Mouse (Mus musculus): ENCODE results near the gene Pglyrp3. TPM values are rescaled to one million over a fixed set of nuclear protein-coding genes. Genes with fewer than 3 reads are reported as not detected.

Pglyrp3 gene
- polyA plus RNA-seq (2015; fragmentation: Illumina TruSeq; extraction: RNeasy Lipid Tissue Mini Kit (QIAGEN cat#74804); ENCODE audit: low read depth, low replicate concordance) = not detected

GRCm38 (mm10) chr3:92014283-92014682, at the start of gene Pglyrp3:
Pglyrp3 (plus strand) TSS chr3:92014583.

Other genes with a start within 250 kb of the Pglyrp3 start
- gene Lor, start 68.6 kb downstream of the Pglyrp3 start, polyA plus RNA-seq (2015; fragmentation: Illumina TruSeq; extraction: RNeasy Lipid Tissue Mini Kit (QIAGEN cat#74804); ENCODE audit: low read depth, low replicate concordance) = 1.9 TPM
- gene Prr9, start 109.4 kb downstream of the Pglyrp3 start, polyA plus RNA-seq (2015; fragmentation: Illumina TruSeq; extraction: RNeasy Lipid Tissue Mini Kit (QIAGEN cat#74804); ENCODE audit: low read depth, low replicate concordance) = not detected
- gene Lelp1, start 128.2 kb downstream of the Pglyrp3 start, polyA plus RNA-seq (2015; fragmentation: Illumina TruSeq; extraction: RNeasy Lipid Tissue Mini Kit (QIAGEN cat#74804); ENCODE audit: low read depth, low replicate concordance) = not detected
- gene Sprr2a1, start 201.2 kb downstream of the Pglyrp3 start, polyA plus RNA-seq (2015; fragmentation: Illumina TruSeq; extraction: RNeasy Lipid Tissue Mini Kit (QIAGEN cat#74804); ENCODE audit: low read depth, low replicate concordance) = not detected
- not detected for gene Sprr2a2, start 201.3 kb downstream of the Pglyrp3 start, polyA plus RNA-seq (2015; fragmentation: Illumina TruSeq; extraction: RNeasy Lipid Tissue Mini Kit (QIAGEN cat#74804); ENCODE audit: low read depth, low replicate concordance)

All from brain, adult 10 weeks (tissue).